Mouse (Mus musculus): ENCODE measurements around the gene Syngr2. TPM values are rescaled to one million over a fixed set of nuclear protein-coding genes. Genes with fewer than 3 reads are reported as not detected.
"Not testable (repeated sequence)": the region's sequence is repeated elsewhere in the genome, so short reads cannot be mapped to it uniquely, and the experiment has no call there.

Gene Syngr2
- total RNA-seq, 2 experiments from 2014 or later, result 9.3 to 15.8 TPM

DNA sequence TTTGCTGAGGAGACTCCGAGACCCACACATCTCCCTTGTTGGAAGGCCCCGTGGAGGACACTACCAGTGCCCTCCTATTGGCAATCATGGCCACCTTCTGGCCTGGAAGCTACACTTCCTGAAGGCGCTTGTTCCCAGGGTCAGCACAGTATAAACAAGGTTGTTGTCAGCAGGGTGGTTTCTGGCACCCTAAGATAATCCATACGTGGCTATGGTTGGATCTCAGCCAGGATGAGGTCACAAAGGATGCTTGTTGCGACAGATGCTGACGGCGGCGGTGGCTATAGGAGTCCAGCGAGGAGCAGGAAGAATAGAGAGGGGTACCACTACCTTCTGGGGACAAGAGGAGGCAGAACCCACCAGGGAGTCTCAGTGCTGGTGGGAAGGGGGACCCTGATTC lies 20.9 kb downstream of the Syngr2 start:
- no peak for DNase-seq (ENCODE audit: low spot score in 2 of 2)

DNA sequence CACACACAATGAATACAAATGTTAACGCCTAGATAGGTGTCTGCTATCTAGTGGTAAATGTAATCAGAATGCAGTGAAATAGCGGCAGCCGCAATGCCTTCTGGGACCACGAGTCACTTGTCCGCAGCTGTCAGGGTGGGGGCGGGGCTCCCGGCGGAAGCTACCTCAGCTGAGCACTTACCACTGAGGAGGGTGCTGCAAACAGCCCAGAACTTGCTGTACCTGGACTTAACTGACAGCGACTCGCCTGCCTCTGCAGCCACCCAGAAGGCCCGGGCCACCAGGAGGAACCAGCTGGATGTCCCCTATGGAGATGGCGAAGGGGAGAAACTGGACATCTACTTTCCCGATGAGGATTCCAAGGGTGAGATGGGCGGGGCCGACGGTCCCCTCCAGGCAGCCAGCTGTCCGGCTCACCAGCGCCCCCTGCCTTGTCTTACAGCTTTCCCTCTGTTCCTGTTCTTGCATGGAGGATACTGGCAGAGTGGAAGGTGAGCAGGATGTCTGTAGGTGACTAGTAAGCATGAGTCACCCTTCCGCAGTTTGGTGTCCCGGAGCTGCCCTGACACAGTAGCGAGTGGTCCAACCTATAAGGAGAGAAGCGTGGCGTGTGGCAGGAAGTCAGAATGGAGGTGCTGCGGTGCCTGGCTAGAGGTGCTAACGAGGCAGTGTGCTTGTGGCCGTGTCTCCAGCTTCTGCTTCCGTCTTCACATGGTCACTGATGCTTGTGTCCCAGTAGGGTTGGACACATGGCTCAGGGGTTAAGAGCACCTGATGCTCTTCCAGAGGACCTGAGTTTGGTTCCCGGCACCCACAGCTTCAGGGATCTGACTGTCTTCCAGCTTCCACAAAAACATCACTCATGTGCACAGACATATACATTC lies 22.9 kb downstream of the Syngr2 start:
- DNase-seq (ENCODE audit: low spot score in 2 of 2), result peak; percentile 71 to 78

DNA sequence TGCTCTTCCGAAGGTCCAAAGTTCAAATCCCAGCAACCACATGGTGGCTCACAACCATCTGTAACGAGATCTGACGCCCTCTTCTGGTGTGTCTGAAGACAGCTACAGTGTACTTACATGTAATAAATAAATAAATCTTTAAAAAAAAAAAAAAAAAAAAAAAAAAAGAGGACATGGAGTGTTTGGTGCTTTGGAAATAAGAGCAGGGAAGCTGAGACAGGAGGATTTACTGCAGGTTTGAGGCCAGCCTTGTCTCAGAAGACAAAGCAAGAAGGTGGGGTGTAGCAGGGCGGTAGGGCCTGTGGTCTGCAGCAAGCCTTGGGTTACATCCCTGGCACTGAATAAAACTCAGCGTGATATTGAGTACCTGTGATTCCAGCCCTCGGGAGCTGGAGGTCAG lies 24.0 kb downstream of the Syngr2 start:
- not testable (repeated sequence) for DNase-seq (ENCODE audit: low spot score in 2 of 2)

DNA sequence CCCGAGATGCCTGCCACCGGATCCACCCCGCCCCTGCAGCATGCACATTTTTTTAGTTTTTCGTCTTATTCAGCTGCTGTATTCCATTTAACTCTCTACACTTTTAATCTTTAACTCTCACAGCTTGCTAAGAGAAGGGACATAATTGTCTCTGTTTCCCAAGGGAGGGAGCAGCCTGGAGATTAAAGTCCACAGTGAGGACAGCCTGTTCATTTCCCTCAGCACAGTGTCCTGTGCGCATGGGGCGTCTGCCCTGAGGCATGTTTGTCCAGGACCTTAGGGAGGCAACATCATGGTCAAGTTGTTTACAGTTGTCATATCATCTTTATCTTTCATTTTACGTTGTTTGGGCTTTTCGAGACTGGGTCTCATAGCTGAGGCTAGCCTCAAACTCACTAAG lies 24.6 kb downstream of the Syngr2 start:
- DNase-seq (ENCODE audit: low spot score in 2 of 2), result no peak

DNA sequence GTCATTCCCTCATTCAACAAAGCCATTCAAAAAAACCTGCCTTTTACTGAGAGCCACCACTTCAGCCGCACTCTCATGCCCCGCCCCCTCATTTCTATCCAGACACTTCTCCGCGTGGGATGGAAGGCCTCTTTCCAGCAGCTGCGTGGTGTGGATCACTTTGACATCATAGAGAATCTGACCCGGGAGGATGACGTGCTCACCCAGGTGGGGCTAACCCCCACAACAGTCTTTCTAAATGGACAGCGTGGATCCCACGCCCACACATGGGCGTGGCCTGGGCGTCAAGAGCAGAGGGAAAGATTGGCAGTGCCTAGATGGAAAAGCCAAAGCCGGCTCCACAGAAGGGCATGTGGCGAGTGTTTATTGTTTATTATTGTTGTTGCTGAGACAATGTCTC lies 26.8 kb downstream of the Syngr2 start:
- peak; percentile 55 to 66 for DNase-seq (ENCODE audit: low spot score in 2 of 2)

DNA sequence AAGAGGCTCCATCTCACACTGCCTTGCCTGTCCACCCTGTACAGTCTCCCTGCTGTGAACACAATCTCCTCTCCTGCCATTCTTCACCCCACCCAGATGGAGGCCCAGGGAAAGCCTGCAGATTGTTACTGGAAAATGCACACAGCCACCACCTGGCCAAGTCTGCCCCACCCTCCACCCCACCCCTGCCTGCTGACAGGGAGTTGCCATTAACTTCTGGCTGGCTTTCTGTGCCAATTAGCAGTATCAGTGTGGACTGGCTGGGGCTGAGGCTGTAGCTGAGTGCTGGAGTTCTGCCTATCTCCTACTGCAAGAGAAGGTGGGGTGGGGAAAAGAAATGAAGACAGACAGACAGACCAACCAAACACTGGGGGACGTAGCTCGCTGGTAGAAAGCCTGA lies 29.1 kb downstream of the Syngr2 start:
- no peak for DNase-seq (ENCODE audit: low spot score in 2 of 2)

DNA sequence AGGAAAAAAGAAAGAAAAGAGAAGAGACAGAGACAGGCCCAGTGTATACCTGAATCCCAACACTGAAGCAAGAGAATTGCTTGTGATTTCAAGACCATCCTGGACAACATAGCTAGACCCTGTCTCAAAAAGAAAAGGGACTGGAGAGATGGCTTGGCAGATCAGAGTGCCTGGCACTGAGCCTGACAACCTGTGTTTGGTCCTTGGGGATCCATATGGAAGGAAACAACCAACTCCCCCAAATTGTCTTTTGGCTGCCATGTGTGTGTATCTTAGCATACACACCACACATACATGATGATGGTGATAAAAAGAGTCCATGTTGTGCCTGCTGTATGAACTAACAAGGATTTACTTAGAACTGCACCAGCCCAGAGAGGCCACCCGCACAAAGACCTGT lies 29.6 kb downstream of the Syngr2 start:
- DNase-seq (ENCODE audit: low spot score in 2 of 2), result no peak

DNA sequence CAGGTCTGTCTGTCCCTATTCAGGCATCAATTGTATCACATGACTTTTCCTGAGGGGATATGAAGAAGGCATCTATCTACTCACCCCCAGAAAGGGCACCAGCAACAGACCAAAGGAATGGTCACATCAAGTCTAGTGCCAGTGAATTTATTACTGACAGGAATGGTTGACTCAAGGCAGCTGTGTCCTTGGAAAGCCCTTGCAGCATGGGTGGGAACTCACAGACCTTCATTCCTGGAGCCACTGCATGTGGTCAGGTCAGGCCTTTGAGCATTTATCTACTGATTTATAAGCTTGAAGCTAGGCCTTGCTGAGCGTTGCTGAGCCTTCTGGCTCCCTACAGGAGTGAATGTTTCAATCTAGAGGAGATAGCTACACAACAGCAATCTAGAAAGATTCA lies 31.4 kb downstream of the Syngr2 start:
- no peak for DNase-seq (ENCODE audit: low spot score in 2 of 2)

DNA sequence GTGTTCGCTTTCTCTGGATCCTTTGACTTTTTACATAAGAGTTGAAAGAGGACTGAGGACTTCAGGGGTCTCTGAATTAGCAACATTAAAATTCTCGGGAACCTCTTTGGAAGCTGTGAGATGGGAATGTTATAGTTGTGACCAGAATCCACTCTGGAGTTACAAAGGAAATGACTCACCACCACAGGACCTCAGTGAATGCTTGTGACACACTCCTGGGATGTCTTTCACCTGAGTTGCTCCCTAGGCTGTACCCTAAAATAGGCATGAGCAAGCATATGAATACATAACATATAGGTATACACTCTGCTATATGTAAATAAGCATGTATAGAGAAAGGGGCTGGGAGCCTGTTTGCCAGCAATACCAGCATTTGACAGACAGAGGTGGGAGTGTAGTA lies 34.0 kb downstream of the Syngr2 start:
- DNase-seq (ENCODE audit: low spot score in 2 of 2), result no peak

DNA sequence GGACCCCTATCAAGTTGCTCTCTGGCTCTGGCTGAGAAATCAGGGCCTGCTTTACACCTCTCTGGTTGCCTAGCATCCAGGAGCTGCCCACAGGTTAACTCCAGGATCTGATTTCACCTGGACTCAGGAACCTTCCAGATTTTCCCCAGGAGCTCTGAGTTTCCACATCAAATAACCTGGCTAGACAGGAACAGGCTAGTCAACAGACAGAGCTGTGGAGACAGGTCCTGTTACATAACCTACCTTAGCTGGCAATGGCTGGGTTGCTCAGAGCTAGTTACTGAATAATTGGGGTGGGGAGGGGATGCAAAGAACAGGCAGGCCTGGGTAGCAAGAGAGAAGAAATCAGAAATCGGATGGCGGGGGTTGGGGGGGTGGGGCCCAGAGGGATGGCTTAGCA lies 35.5 kb downstream of the Syngr2 start:
- no peak for DNase-seq (ENCODE audit: low spot score in 2 of 2)

DNA sequence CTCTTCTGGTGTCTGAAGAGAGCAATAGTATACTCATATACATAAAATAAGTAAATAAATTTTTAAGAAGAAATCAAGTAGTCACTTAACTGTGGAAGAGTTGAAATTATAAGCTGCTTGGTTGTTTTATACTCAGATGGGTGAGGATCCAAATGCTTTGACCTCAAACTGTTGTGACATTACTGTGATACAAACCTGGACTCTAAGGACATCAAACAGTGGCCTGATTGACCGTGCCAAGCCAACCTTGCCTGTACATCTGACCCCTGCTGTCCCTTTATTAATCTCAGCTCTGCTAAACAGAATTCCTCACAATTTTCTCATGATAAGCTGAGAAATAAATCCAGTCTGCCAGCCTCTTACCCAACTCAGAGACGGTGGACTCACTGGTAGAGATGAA lies 36.2 kb downstream of the Syngr2 start:
- DNase-seq (ENCODE audit: low spot score in 2 of 2), result no peak

DNA sequence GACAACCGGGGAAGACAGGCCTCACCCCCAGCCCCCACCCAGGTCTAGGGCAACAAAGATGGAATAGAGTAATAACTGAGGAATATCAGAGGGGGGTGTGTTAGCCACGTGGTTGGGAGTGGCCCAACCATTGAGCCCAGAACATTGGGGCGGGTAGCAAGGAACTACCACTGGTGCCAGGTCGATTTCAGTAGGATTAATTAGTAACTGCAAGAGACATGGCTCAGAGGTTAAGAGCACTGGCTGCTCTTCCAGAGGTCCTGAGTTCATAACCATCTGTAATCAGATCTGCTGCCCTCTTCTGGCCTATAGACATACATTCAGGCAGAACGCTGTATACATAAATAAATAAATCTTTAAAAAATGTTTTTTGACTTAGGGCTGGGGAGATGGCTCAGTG lies 37.2 kb downstream of the Syngr2 start:
- DNase-seq (ENCODE audit: low spot score in 2 of 2), result no peak

DNA sequence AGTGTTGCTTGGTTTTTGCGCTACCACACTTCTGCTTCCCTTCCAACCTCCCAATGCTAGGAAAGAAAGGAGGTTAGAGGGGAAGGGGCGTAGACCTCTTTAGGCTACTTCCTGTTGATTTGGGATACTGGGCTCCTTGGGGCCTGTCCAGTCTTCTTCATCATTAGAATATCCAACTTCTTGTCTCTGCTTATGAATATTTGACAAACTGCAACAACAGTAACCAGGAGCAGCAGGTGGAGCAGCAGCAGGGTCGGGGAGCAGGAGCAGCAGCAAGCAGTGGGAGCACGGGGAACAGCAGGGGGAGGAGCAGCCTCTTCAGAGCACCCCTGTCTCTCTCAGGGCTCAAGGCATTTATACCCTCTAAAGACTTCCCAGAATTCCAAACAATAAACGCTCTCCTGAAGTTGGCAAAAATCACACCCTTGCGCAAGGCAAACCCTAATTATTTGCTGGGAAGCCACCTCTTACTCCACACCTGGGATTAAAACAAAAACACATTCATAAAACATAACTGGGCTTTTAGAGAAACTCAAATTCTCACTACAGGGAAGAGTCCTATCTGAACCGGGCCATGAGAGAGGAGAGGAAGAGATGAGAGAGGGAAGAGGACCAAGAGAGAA lies 38.2 kb downstream of the Syngr2 start:
- no peak for DNase-seq (ENCODE audit: low spot score in 2 of 2)

DNA sequence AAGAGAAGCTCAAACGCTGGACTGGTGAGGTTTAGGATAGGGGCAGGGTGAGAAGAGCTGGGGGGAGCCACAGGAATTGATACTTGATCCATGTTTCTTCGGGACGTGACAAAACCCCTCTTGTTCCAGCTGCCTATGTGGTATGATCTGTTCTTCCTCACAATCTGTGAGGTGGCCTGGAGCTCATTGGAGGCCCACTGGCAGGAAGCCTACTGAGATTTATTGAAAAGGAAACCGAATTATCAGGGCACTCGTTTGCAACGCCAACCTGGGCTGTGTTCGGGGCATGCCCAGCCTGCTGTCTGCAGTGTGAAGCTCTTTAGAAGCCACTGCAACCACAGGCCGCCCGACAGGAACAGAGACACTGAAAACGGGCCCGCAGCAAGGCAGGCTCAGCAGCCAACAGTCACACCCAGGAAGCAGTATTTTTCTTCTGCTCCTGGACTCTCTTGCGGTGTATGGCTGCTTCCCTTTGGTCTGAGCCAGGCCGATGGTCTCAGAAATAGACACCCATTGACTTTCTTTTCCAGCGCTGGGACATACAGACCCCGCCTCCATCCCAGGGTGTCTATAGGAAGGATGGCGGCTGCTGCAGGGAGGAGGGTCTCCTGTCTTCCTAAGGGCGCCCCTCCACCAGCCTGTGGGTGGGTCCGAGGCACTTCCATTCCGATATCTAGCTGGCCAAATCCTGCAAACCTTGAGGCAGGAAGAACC lies 39.0 kb downstream of the Syngr2 start:
- no peak for DNase-seq (ENCODE audit: low spot score in 2 of 2)

DNA sequence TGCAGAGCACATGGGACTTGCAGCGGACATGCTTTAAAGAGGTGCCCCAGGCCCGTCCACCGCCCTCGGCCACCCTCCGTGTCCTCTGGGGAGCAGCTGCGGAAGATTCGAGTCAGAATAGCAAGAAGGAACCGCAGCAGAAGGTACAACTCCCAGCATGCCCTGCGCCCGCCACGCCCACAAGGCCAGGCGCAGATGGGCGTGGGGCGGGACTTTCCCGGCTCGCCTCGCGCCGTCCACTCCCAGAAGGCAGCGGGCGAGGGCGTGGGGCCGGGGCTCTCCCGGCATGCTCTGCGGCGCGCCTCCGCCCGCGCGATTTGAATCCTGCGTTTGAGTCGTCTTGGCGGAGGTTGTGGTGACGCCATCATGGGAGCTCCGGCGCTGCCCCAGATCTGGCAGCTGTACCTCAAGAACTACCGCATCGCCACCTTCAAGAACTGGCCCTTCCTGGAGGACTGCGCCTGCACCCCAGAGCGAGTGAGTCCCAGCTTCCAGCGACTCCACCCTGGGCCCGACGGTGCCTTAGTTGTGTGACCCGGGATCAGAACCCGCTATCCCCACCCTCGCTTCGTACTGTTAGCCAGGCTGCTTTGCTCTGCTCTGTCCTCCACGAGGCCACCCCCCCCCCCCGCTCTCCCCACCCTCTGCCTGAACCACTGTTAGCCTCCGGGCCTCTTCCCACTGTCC lies 39.7 kb downstream of the Syngr2 start, which contains the start of gene Birc5:
TSS of gene Birc5 (plus strand) at position 267 of the 687 bp plus-strand sequence.
- peak; percentile 95 to 97 for DNase-seq (ENCODE audit: low spot score in 2 of 2)

DNA sequence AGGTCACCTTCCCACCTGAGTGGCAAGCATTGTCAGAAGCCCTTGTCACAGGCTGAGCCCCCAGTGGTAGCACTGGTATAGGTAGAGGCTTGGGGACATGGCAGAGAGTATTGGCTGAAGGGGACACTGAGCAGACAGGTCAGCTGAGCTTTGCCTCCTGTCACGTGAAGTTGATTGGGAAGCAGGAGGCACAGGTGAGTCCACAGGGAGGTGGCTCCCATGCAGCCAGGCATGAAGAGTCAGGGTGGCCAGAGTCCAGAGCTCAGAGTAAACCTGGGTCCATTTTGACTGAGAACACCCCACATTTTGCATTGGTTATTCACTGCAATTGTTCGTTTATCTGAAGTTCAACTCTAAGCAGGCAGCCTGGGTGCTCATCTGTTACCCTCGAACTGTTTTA lies 43.4 kb downstream of the Syngr2 start:
- DNase-seq (ENCODE audit: low spot score in 2 of 2), result no peak

DNA sequence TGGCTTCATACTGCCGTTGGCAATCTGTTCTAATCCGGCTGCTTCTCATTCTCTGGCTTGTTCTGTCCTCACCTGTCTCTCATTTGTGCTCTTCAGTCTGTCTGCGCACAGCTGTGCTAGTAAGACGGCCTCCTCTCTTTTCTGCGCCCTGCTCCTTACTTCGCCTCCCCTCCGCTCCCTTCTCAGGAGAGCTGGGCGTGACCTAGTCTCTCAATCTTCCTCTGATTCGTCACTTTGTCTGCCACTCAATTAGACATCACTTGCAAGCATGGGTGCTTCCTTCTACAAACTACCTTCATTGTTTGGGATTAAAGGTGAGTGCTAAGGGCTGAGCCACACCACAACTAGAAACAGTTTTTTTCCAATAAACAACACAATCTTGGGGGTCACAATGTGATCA lies 44.8 kb downstream of the Syngr2 start:
- no peak for DNase-seq (ENCODE audit: low spot score in 2 of 2)

DNA sequence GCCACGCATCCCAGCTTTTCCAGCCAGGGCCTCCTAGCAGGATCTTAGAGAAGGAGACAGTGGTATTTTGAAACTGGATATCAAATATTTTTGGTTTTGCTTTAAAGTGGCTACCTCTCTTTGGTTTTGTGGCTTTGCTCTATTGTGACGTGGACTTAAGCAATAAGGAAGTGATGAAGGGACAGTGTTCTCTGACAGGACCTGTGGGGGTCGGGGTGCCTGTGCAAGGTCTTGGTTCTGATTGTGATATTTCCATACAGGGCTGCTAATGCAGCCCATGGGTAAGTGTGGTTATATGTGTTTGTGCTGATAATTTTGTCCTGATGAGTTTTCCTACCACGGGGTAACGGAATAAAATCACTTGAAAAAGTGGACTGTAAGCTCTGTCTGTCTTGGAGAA lies 45.9 kb downstream of the Syngr2 start:
- DNase-seq (ENCODE audit: low spot score in 2 of 2), result no peak

DNA sequence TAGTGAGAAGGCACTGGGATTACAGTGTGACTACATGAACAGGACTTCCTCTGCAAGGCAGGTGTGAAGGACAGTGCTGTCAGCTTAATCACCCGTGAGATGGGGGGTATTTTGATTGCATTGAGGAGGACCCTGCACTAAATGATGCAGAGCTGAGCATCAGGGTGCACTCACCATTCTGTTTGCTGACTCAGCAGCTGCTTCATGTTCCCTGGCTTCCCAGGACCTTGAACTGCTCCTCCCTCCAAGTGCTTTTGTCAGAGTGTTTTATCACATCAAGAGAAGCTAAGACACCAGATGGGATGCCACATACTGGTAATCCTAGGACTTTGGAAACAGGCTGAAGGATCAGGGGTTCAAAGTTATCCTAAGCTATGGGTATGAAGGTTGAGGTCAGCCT lies 46.5 kb downstream of the Syngr2 start:
- no peak for DNase-seq (ENCODE audit: low spot score in 2 of 2)

DNA sequence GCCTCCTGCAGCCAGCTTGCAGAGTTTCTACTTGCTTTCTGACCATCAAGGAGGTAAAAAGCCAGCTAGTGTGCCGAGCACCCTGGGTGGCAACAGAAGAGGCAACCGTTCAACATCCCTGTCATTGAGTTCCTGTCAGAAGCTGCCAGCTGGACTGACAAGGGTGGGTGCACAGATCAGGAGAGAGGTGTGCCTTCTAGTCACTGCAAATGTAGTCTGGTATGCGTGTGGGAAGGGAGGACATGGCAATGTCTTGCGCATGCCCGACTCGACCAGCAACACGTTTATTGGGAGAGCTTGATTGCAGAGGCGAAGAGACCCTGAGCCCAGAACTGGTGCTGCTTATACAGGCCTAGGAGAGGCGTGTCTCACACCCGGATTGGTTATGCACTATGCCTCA lies 48.0 kb downstream of the Syngr2 start:
- no peak for DNase-seq (ENCODE audit: low spot score in 2 of 2)

DNA sequence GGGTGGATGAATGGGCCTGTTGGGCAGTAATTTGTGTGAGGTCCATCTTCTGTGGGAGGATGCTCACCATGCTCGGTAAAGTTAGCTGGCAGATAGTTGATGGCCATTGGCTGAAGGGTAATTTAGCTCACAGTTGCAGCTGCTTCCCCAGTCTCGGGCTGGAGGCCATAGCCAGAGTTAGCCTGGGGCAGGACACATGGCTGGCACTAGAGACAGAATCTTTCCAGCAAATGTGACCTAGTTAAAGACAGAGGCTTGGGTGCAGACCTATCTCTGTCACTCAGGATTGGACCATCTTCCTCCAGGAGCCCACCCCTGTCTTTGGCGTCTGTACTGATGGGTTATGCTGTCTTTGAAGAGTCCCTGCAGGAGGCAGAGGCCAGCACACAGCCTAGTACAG lies 48.9 kb downstream of the Syngr2 start:
- DNase-seq (ENCODE audit: low spot score in 2 of 2), result no peak

DNA sequence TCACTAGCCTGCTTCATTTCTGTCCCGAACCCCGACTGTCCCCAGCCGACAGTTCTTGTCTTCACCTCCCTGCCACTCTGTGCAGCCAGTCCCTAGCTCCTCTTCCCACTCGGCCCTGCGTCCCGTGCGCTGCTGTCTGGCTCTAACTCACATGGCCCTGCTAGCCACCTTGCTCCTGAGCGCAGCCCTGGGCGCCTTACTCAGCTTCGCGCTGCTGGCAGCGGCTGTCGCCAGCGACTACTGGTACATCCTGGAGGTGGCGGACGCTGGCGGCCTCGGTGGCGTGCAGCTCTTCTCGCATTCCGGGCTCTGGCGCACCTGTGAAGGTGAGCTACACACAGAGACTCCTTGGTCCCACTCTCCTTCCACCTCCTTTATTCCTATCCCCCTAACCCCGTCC lies 51.1 kb downstream of the Syngr2 start, which contains the start of gene Tmem235:
TSS of gene Tmem235 (plus strand) at position 152 of the 400 bp plus-strand sequence.
- DNase-seq (ENCODE audit: low spot score in 2 of 2), result peak in 1 of 2 experiments; percentile 20
